Mouse (Mus musculus) liver, embryonic 14.5 days (tissue): ENCODE measurements at regions not wholly inside any gene's neighbourhood (a gene's known extent, or its start where the extent isn't known, plus 50 kb on each side); places are given as distances from the start of the nearest gene placed in this dataset.

ENCODE experiments used
- CTCF ChIP-seq: IDR thresholded peaks from 2 replicates; pipeline ENCODE4 v1.5.1; 2016; ENCODE audit warnings: antibody characterized with exemption, low read depth, control low read depth
- EP300 ChIP-seq: IDR thresholded peaks from 2 replicates; pipeline ENCODE4 v1.6.1; 2016; ENCODE audit warnings: antibody characterized with exemption, low read depth

- TF ChIP-seq CTCF (no peak), EP300 (no peak)
Observed at GRCm38 (mm10) chr5:39069683-39070082, 193.1 kb upstream of the Clnk start.
